Mouse (Mus musculus): ENCODE results near the gene Tap1.

DNA sequence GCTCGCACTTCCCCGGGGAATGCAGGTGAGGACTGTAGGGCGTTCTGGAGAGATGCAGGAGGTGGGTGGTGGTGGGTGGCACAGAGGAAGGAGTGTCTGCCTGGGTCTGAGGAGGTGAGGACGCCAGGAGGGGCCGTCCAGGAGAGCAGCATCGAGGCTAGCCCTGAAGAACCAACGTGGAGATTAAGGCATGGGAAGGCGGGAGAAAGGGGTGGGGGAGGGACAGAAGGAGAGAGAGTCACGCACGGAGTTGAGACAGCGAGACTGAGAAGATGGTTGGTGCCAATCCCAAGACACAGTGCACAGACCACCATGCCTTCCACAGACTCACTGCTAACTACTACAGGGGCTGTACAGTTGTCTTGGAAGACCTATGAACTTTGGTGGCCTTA, 11.2 kb downstream of the Tap1 start:
- no peak for TF ChIP-seq SRF (IDR thresholded peaks at IDR 0.05; ENCODE audit: control insufficient read depth, insufficient read length, low read depth)
- TF ChIP-seq POLR2A (IDR thresholded peaks at IDR 0.05; ENCODE audit: insufficient read length, low read depth), result no peak
- no peak for TF ChIP-seq REST (IDR thresholded peaks at IDR 0.05; ENCODE audit: insufficient read depth, insufficient read length)
- no peak for TF ChIP-seq TCF12 (IDR thresholded peaks at IDR 0.05; ENCODE audit: insufficient read depth, poor library complexity, severe bottlenecking)
